Mouse (Mus musculus) MEL (cell line): ENCODE data around the gene Kcnn1. TPM values are rescaled to one million over a fixed set of nuclear protein-coding genes. Genes with fewer than 3 reads are reported as not detected.

Experiments
- DNase-seq: peaks from one replicate; pipeline ENCODE4 v3.0.0; 2011; ENCODE audit warnings: low read depth, low spot score
- H3K27ac ChIP-seq: 2 replicates; pipeline ENCODE4 v1.5.1; 2012; ENCODE audit warnings: low read depth, mild to moderate bottlenecking, control low read depth, low read length, moderate library complexity; ENCODE audit not compliant: control insufficient read depth
- H3K27me3 ChIP-seq, 2 experiments: fragments of 150-350 bp in 1 of 2; sonication (generic) in 1 of 2; 2 replicates each; pipeline ENCODE4 v1.6.1; 2012; ENCODE audit warnings: low read length in 2 of 2, mild to moderate bottlenecking in 2 of 2, improper control_type of control experiment in 1 of 2, moderate library complexity in 1 of 2; ENCODE audit not compliant: insufficient read depth in 2 of 2, control insufficient read depth in 1 of 2
- H3K36me3 ChIP-seq, 2 experiments: 2 replicates each; pipeline ENCODE4 v1.6.1; 2012 to 2014; ENCODE audit warnings: low read length in 2 of 2, improper control_type of control experiment in 1 of 2, inconsistent platforms in 1 of 2, mild to moderate bottlenecking in 1 of 2; ENCODE audit not compliant: insufficient read depth in 2 of 2, control insufficient read depth in 1 of 2
- H3K4me1 ChIP-seq, 2 experiments: fragments of 150-350 bp in 1 of 2; sonication (generic) in 1 of 2; 2 replicates each; pipeline ENCODE4 v1.6.1; 2012; ENCODE audit warnings: low read length in 2 of 2, improper control_type of control experiment in 1 of 2, mild to moderate bottlenecking in 1 of 2; ENCODE audit not compliant: insufficient read depth in 2 of 2, control insufficient read depth in 1 of 2
- H3K4me3 ChIP-seq, 2 experiments: fragments of 150-350 bp in 1 of 2; sonication (generic) in 1 of 2; 2 replicates each; pipeline ENCODE4 v1.5.1; 2012; ENCODE audit warnings: low read depth in 2 of 2, low read length in 2 of 2, mild to moderate bottlenecking in 2 of 2, moderate library complexity in 2 of 2, control low read depth in 1 of 2, improper control_type of control experiment in 1 of 2; ENCODE audit not compliant: control insufficient read depth in 1 of 2, insufficient read depth in 1 of 2
- H3K79me2 ChIP-seq: 2 replicates; pipeline ENCODE4 v1.6.1; 2012; ENCODE audit warnings: mild to moderate bottlenecking, low read length, moderate library complexity; ENCODE audit not compliant: control insufficient read depth, poor library complexity, insufficient read depth
- H3K9ac ChIP-seq: 2 replicates; pipeline ENCODE4 v1.6.1; 2012; ENCODE audit warnings: low read depth, mild to moderate bottlenecking, control low read depth, low read length, moderate library complexity; ENCODE audit not compliant: control insufficient read depth, poor library complexity, severe bottlenecking
- H3K9me3 ChIP-seq: fragments of 150-350 bp; sonication (generic); replicated peaks from 2 replicates; pipeline ENCODE4 v1.6.1; 2012; ENCODE audit warnings: mild to moderate bottlenecking, low read length, improper control_type of control experiment, moderate library complexity; ENCODE audit not compliant: insufficient read depth
- CHD1 ChIP-seq: IDR thresholded peaks from 2 replicates; pipeline ENCODE4 v1.6.1; 2012; ENCODE audit warnings: low read depth, mild to moderate bottlenecking, inconsistent platforms, low read length, improper control_type of control experiment
- CTCF ChIP-seq, 3 experiments: IDR thresholded peaks in 2 of 3; conservative IDR thresholded peaks in 1 of 3; 2 replicates each; pipeline ENCODE4 v1.5.1; 2011 to 2012; ENCODE audit warnings: low read length in 3 of 3, low read depth in 2 of 3, mild to moderate bottlenecking in 2 of 3, improper control_type of control experiment in 1 of 3, inconsistent platforms in 1 of 3, mixed read lengths in 1 of 3, moderate library complexity in 1 of 3; ENCODE audit not compliant: control insufficient read depth in 1 of 3, insufficient read depth in 1 of 3, poor library complexity in 1 of 3, severe bottlenecking in 1 of 3
- E2F4 ChIP-seq: IDR thresholded peaks from 2 replicates; pipeline ENCODE4 v1.6.1; 2011; ENCODE audit warnings: low read depth, low read length, improper control_type of control experiment, borderline replicate concordance
- ETS1 ChIP-seq: IDR thresholded peaks from 2 replicates; pipeline ENCODE4 v1.6.1; 2012; ENCODE audit warnings: low read depth, mild to moderate bottlenecking, inconsistent platforms, low read length, improper control_type of control experiment, moderate library complexity
- GABPA ChIP-seq: IDR thresholded peaks from 2 replicates; pipeline ENCODE4 v1.6.1; 2012; ENCODE audit warnings: low read depth, mild to moderate bottlenecking, inconsistent platforms, low read length, improper control_type of control experiment, moderate library complexity
- GATA1 ChIP-seq: IDR thresholded peaks from 2 replicates; pipeline ENCODE4 v1.6.1; 2011; ENCODE audit warnings: low read depth, low read length, improper control_type of control experiment
- KAT2A ChIP-seq: conservative IDR thresholded peaks from 2 replicates; pipeline ENCODE4 v1.6.1; 2012; ENCODE audit warnings: low read depth, low read length, improper control_type of control experiment, inconsistent platforms
- MAX ChIP-seq: IDR thresholded peaks from 2 replicates; pipeline ENCODE4 v1.6.1; 2011; ENCODE audit warnings: low read length, improper control_type of control experiment
- MEF2A ChIP-seq: IDR thresholded peaks from 2 replicates; pipeline ENCODE4 v1.6.1; 2014; ENCODE audit warnings: low read depth, mild to moderate bottlenecking, inconsistent platforms, low read length, improper control_type of control experiment; ENCODE audit not compliant: poor library complexity, insufficient replicate concordance, severe bottlenecking; ENCODE audit errors: extremely low read depth
- MXI1 ChIP-seq: IDR thresholded peaks from 2 replicates; pipeline ENCODE4 v1.6.1; 2011; ENCODE audit warnings: mild to moderate bottlenecking, low read depth, low read length, improper control_type of control experiment
- MYC ChIP-seq: IDR thresholded peaks from 2 replicates; pipeline ENCODE4 v1.6.1; 2011; ENCODE audit warnings: low read depth, mild to moderate bottlenecking, low read length, improper control_type of control experiment, moderate library complexity
- POLR2AphosphoS5 ChIP-seq: IDR thresholded peaks from 2 replicates; pipeline ENCODE4 v1.6.1; 2012; ENCODE audit warnings: low read depth, borderline replicate concordance, mild to moderate bottlenecking, inconsistent platforms, low read length, moderate library complexity, mixed read lengths
- RAD21 ChIP-seq: IDR thresholded peaks from 2 replicates; pipeline ENCODE4 v1.6.1; 2011; ENCODE audit warnings: mild to moderate bottlenecking, low read depth, low read length, improper control_type of control experiment
- RCOR1 ChIP-seq: IDR thresholded peaks from 2 replicates; pipeline ENCODE4 v1.6.1; 2012; ENCODE audit warnings: low read depth, mild to moderate bottlenecking, inconsistent platforms, low read length, improper control_type of control experiment
- SIN3A ChIP-seq: IDR thresholded peaks from 2 replicates; pipeline ENCODE4 v1.6.1; 2012; ENCODE audit warnings: low read length, improper control_type of control experiment, inconsistent platforms
- SMC3 ChIP-seq: IDR thresholded peaks from 2 replicates; pipeline ENCODE4 v1.6.1; 2011; ENCODE audit warnings: low read depth, low read length, improper control_type of control experiment
- TBP ChIP-seq: IDR thresholded peaks from 2 replicates; pipeline ENCODE4 v1.8.0; 2011; ENCODE audit warnings: low read depth, low read length, improper control_type of control experiment
- ZC3H11A ChIP-seq: IDR thresholded peaks from 2 replicates; pipeline ENCODE4 v1.6.1; 2012; ENCODE audit warnings: low read depth, mild to moderate bottlenecking, inconsistent platforms, low read length, improper control_type of control experiment
- ZMIZ1 ChIP-seq: IDR thresholded peaks from 2 replicates; pipeline ENCODE4 v1.6.1; 2012; ENCODE audit warnings: low read depth, mild to moderate bottlenecking, inconsistent platforms, low read length, improper control_type of control experiment, moderate library complexity
- ZNF384 ChIP-seq: IDR thresholded peaks from 2 replicates; pipeline ENCODE4 v1.6.1; 2012; ENCODE audit warnings: low read depth, mild to moderate bottlenecking, inconsistent platforms, low read length, improper control_type of control experiment
- polyA plus RNA-seq, 2 experiments: library from polyadenylated mRNA; stranded (reverse) in 1 of 2; unstranded in 1 of 2; fragments of >175 nt in 1 of 2; fragments of >200 nt in 1 of 2; gene quantifications; 2 replicates each; pipeline versions ENCODE4 v1.2.1 to v1.2.4; 2012; ENCODE audit warnings: low replicate concordance in 2 of 2, low read depth in 1 of 2; ENCODE audit not compliant: insufficient read length in 2 of 2, insufficient read depth in 1 of 2, missing spikeins in 1 of 2
- total RNA-seq: library from RNA; depleted of rRNA; stranded (reverse); fragments of 300-350 nt; gene quantifications from 2 replicates; pipeline ENCODE4 v1.2.3, GENCODE M21; 2012; rRNA removed

The Kcnn1 gene
- total and polyA plus RNA-seq, 3 experiments: 8.9 to 10.7 TPM; not detected in 1

DNA sequence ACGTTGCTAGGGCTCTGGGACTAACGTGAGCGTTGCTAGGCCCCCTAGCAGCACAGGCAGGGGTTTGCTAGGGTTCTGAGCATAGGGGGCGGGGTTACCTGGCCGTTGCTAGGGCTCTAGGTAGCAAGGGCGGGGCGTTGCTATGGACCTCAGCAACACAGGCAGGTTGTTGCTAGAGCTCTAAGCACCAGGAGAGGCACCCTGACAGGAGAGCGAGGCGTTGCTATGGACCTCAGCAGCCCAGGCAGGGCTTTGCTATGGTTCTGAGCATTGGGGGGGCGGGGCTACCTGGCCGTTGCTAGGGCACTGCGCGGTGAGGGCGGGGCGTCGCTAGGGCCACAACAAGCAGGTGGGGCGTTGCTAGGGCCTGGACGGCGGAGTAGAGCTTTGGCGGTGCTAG, 70.4 kb downstream of the Kcnn1 start:
- peaks cover 17% of the 10 kb centered on the region for H3K79me2 ChIP-seq
- no peaks in the 10 kb centered on the region; a peak in 1 of 4 replicates for H3K36me3 ChIP-seq
- no peak overlapping the region for H3K27ac ChIP-seq
- DNase-seq: no peak
- TF ChIP-seq ZNF384 (no peak), RAD21 (no peak), MXI1 (no peak), MEF2A (no peak), TBP (no peak), MYC (no peak), ZMIZ1 (no peak), MAX (no peak), GABPA (no peak), ZC3H11A (no peak), CHD1 (no peak), SMC3 (no peak), KAT2A (no peak), RCOR1 (no peak), POLR2AphosphoS5 (no peak), SIN3A (no peak), CTCF (IDR thresholded peaks at IDR 0.05 in 2 of 3, conservative IDR thresholded peaks at IDR 0.05 in 1 of 3; ENCODE audit: control insufficient read depth in 1 of 3, insufficient read depth in 1 of 3, low read depth in 2 of 3, low read length in 3 of 3, poor library complexity in 1 of 3, severe bottlenecking in 1 of 3) (no peak), E2F4 (no peak), ETS1 (no peak), GATA1 (no peak)
- no peak overlapping the region for H3K9ac ChIP-seq
- peaks cover 0 to 12% of the 10 kb centered on the region in 2 experiments; a peak in 3 of 4 replicates for H3K4me1 ChIP-seq
- H3K9me3 ChIP-seq: no peaks in the 10 kb centered on the region
- peak overlapping the region; percentile 49 for H3K4me3 ChIP-seq
- no peaks in the 10 kb centered on the region for H3K27me3 ChIP-seq

Other genes with a start within 250 kb of the Kcnn1 start
- 0.20 and 0.39 TPM in 2 replicates for gene Lrrc25, start 247.1 kb downstream of the Kcnn1 start, total RNA-seq
- 1 to 10 TPM in 1 of 2 experiments, not detected in 1; 1.1 TPM for gene Lrrc25, start 247.1 kb downstream of the Kcnn1 start, polyA plus RNA-seq
- gene Gdf15, start 230.8 kb downstream of the Kcnn1 start, total RNA-seq: 0.15 and 1.8 TPM in 2 replicates
- gene Gdf15, start 230.8 kb downstream of the Kcnn1 start, polyA plus RNA-seq: under 1 TPM in 1 of 2 experiments, not detected in 1; 0.63 TPM
- 12.6 and 13.7 TPM in 2 replicates for gene Pgpep1, start 202.9 kb downstream of the Kcnn1 start, total RNA-seq
- 10 to 100 TPM in 1 of 2 experiments, not detected in 1; 19.5 TPM for gene Pgpep1, start 202.9 kb downstream of the Kcnn1 start, polyA plus RNA-seq
- gene Lsm4, start 190.0 kb downstream of the Kcnn1 start, total RNA-seq: 152 and 172 TPM in 2 replicates
- gene Lsm4, start 190.0 kb downstream of the Kcnn1 start, polyA plus RNA-seq: 1,000 to 10,000 TPM in 1 of 2 experiments, 100 to 1,000 TPM in 1; 514 to 2,024 TPM
- gene Jund, start 164.3 kb downstream of the Kcnn1 start, total RNA-seq: 11.1 and 16.5 TPM in 2 replicates
- gene Jund, start 164.3 kb downstream of the Kcnn1 start, polyA plus RNA-seq: 10 to 100 TPM in 1 of 2 experiments, not detected in 1; 18.8 TPM
- 0.03 TPM in 1 of 2 replicates, not detected in the other for gene Iqcn, start 159.8 kb downstream of the Kcnn1 start, total RNA-seq
- gene Iqcn, start 159.8 kb downstream of the Kcnn1 start, polyA plus RNA-seq: not detected
- 0.19 and 0.20 TPM in 2 replicates for gene Gm3336, start 144.7 kb downstream of the Kcnn1 start, total RNA-seq
- under 1 TPM in 1 of 2 experiments, not detected in 1; 0.72 TPM for gene Gm3336, start 144.7 kb downstream of the Kcnn1 start, polyA plus RNA-seq
- 0.65 and 0.75 TPM in 2 replicates for gene Pde4c, start 139.5 kb downstream of the Kcnn1 start, total RNA-seq
- gene Pde4c, start 139.5 kb downstream of the Kcnn1 start, polyA plus RNA-seq: 1 to 10 TPM in 1 of 2 experiments, not detected in 1; 3.0 TPM
- 1.8 TPM in 2 replicates for gene Rab3a, start 108.6 kb downstream of the Kcnn1 start, total RNA-seq
- gene Rab3a, start 108.6 kb downstream of the Kcnn1 start, polyA plus RNA-seq: 1 to 10 TPM in 1 of 2 experiments, not detected in 1; 5.6 TPM
- 41.9 and 52.8 TPM in 2 replicates for gene Mpv17l2, start 102.3 kb downstream of the Kcnn1 start, total RNA-seq
- gene Mpv17l2, start 102.3 kb downstream of the Kcnn1 start, polyA plus RNA-seq: 100 to 1,000 TPM in 1 of 2 experiments, not detected in 1; 102 TPM
- gene Pik3r2, start 86.5 kb downstream of the Kcnn1 start, total RNA-seq: 23.7 and 25.4 TPM in 2 replicates
- gene Pik3r2, start 86.5 kb downstream of the Kcnn1 start, polyA plus RNA-seq: 10 to 100 TPM in 1 of 2 experiments, not detected in 1; 37.8 TPM
- 10.4 and 13.5 TPM in 2 replicates for gene Mast3, start 58.2 kb downstream of the Kcnn1 start, total RNA-seq
- gene Mast3, start 58.2 kb downstream of the Kcnn1 start, polyA plus RNA-seq: 10 to 100 TPM in 1 of 2 experiments, not detected in 1; 54.7 TPM
- 1.2 and 1.4 TPM in 2 replicates for gene Il12rb1, start 54.8 kb downstream of the Kcnn1 start, total RNA-seq
- 1 to 10 TPM in 1 of 2 experiments, not detected in 1; 2.2 TPM for gene Il12rb1, start 54.8 kb downstream of the Kcnn1 start, polyA plus RNA-seq
- 10.0 and 13.1 TPM in 2 replicates for gene Arrdc2, start 23.5 kb downstream of the Kcnn1 start, total RNA-seq
- gene Arrdc2, start 23.5 kb downstream of the Kcnn1 start, polyA plus RNA-seq: 10 to 100 TPM in 1 of 2 experiments, not detected in 1; 22.5 TPM
- 47.5 and 47.6 TPM in 2 replicates for gene Ccdc124, start 10.7 kb upstream of the Kcnn1 start, total RNA-seq
- 10 to 100 TPM in 1 of 2 experiments, not detected in 1; 87.1 TPM for gene Ccdc124, start 10.7 kb upstream of the Kcnn1 start, polyA plus RNA-seq
- gene Slc5a5, start 29.5 kb upstream of the Kcnn1 start, total RNA-seq: 0.12 and 0.13 TPM in 2 replicates
- under 1 TPM in 1 of 2 experiments, not detected in 1; 0.36 TPM for gene Slc5a5, start 29.5 kb upstream of the Kcnn1 start, polyA plus RNA-seq
- 4,999 and 5,671 TPM in 2 replicates for gene Rpl18a, start 34.2 kb upstream of the Kcnn1 start, total RNA-seq
- 1,000 to 10,000 TPM in 1 of 2 experiments, not detected in 1; 5,399 TPM for gene Rpl18a, start 34.2 kb upstream of the Kcnn1 start, polyA plus RNA-seq
- 41.0 and 53.3 TPM in 2 replicates for gene Map1s, start 42.7 kb upstream of the Kcnn1 start, total RNA-seq
- 10 to 100 TPM in 1 of 2 experiments, not detected in 1; 51.0 TPM for gene Map1s, start 42.7 kb upstream of the Kcnn1 start, polyA plus RNA-seq